Mouse (Mus musculus): Measurements from ENCODE around the gene 1700061G19Rik.

GRCm38 (mm10) chr17:56861197-56861596 is 14.1 kb upstream of the 1700061G19Rik start:
- TF ChIP-seq CTCF (IDR thresholded peaks at IDR 0.05; ENCODE audit: insufficient read depth, low read depth, low read length) (no peak), POLR2A (IDR thresholded peaks at IDR 0.05; ENCODE audit: insufficient read depth, low read depth, low read length) (no peak)

Measured in olfactory bulb, adult 2 months (tissue).